Mouse (Mus musculus) E14TG2a.4 (cell line): ENCODE data around the gene Zfp780b.
A peak's percentile ranks its signal among the peaks of the same experiment; 100 is the strongest.
"Not testable (repeated sequence)": the region's sequence is repeated elsewhere in the genome, so short reads cannot be mapped to it uniquely, and the experiment has no call there.

ENCODE experiments used
- H3K27me3 ChIP-seq: 2 replicates; pipeline ENCODE4 v1.6.1; 2014; ENCODE audit warnings: low read length, control low read depth; ENCODE audit not compliant: insufficient read depth
- H3K36me3 ChIP-seq: 2 replicates; pipeline ENCODE4 v1.6.1; 2014; ENCODE audit warnings: low read length, control low read depth; ENCODE audit not compliant: insufficient read depth
- H3K4me1 ChIP-seq: replicated peaks from 2 replicates; pipeline ENCODE4 v1.6.1; 2014; ENCODE audit warnings: low read depth, low read length, control low read depth
- H3K4me3 ChIP-seq: replicated peaks from 2 replicates; pipeline ENCODE4 v1.5.1; 2014; ENCODE audit warnings: mild to moderate bottlenecking, low read length
- H3K9me3 ChIP-seq: 2 replicates; pipeline ENCODE4 v1.6.1; 2014; ENCODE audit warnings: low read length, control low read depth
- CTCF ChIP-seq: conservative IDR thresholded peaks from 2 replicates; pipeline ENCODE4 v1.5.1; 2014; ENCODE audit warnings: low read length
- NANOG ChIP-seq: IDR thresholded peaks from 2 replicates; pipeline ENCODE4 v1.6.1; 2014; ENCODE audit warnings: borderline replicate concordance, low read length, mixed read lengths
- POU5F1 ChIP-seq: IDR thresholded peaks from 2 replicates; pipeline ENCODE4 v1.6.1; 2014; ENCODE audit warnings: low read length, borderline replicate concordance

Zfp780b gene

DNA sequence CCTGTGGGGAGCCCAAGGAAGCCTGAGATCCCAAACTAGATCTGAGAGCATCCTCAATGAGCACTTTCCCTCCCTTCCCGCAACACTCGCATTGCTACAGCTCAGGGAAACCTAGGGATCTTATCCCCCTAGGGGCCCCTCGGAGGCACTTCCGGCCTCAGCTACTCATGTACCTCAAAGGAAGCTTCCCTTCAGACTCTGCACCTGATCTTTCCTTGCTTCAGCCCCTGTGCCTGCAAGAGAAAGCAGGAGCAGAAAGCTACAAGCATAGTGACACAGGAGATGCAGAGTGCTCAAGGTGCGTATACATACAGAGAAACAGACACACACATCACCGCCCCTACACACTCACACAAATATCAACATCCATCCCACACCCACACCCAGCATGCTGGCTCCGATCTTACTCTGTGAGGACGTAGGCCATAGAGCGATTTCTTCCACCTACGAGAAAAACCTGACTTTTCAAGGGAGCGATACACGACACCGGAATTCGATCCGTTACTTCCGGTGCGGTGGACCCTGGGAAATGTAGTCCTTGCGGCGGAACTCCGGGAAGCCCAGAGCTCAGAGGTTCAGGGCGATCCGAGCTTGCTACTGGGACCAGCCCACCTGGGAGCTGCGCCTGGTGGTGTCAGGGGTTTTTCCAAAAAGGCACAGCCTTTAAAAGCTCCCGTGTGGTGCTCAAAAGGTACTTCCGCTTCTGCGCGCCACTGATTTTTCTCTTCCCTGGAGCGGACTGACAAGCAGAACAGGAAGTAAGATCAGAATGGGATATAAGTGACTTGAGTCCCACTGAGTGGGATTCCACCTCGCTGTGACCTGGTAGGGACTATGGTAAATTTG, at the start of gene Zfp780b:
Gene Zfp780b (minus strand): TSS at position 489 of the 846 bp plus-strand sequence.
- Histone ChIP-seq H3K27me3 (no peaks in the 10 kb centered on the region), H3K4me3 (peak within 1 kb of the TSS; percentile 97), H3K36me3 (peaks cover 11% of the 10 kb centered on the region), H3K9me3 (no peaks in the 10 kb centered on the region), H3K4me1 (peaks cover 27% of the 10 kb centered on the region)
- TF ChIP-seq CTCF (no peak), POU5F1 (no peak), NANOG (no peak)

DNA sequence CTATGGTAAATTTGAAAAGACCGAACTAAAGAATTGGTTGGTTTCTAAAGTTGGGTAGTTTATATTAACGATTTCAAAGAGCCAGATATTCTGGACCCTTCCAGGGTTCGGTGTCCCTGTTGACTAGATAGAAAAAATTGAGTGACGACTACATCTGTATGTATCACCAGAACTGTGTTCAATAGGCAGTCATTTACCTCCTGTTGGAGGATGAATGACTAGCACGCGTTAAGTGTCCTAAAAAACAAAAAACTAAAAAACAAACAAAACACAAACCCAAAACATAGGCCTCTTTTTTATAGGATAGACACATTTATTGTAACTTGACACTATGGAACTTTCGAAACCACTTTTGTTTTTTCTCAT, 35.5 kb upstream of the Zfp780b start:
- H3K4me3 ChIP-seq = peak overlapping the region; percentile 92
- no peak for TF ChIP-seq CTCF
- TF ChIP-seq NANOG = no peak
- TF ChIP-seq POU5F1 = no peak
- peaks cover 22% of the 10 kb centered on the region for H3K36me3 ChIP-seq
- no peaks in the 10 kb centered on the region for H3K27me3 ChIP-seq
- H3K4me1 ChIP-seq = peaks cover 33% of the 10 kb centered on the region
- no peaks in the 10 kb centered on the region for H3K9me3 ChIP-seq

DNA sequence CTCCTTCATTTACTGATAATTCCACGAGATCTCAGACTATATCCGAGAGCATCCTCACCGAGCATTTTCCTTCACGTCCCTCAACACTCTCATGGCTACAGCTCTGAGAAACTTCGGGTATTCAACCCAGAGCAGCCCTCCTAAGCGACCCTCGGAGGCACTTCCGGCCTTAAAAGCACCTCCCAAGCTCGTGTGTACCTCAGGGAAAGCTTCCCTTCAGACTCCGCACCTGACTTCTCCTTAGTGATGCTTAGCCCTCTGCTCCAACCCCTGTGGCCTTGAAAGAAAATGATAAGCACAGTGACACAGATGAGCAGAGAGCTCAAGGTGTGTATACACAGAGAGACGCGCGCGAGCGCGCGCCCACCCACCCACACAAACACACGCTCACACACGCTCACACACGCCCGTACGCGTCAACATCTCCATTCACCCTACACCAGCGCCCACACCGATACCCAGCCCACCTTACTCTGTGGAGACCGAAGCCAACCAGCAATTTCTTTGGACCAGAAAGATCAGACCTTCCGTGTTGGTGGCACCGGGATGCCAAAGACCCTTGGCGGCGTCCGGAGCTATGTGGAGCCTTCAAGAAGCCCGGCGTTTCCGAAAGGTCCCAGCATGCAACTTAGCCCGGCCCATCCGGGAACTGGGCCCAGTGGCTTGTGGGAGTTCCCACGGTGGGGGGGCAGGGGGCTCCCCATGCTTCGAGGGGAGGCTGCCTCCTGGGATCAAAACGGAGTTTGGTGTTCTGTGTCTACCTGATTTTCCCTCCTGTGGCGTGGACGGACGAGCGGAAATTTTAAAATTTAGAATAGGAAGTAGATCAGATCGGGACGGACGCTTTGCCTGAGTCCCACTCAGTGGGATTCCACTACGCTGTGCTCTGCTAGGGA, 34.8 kb upstream of the Zfp780b start, which contains the start of gene Zfp850:
Gene Zfp850 (minus strand): TSS at position 567 of the 896 bp plus-strand sequence.
- TF ChIP-seq CTCF (no peak), POU5F1 (no peak), NANOG (no peak)
- Histone ChIP-seq H3K9me3 (no peaks in the 10 kb centered on the region), H3K4me1 (peaks cover 39% of the 10 kb centered on the region), H3K36me3 (peaks cover 28% of the 10 kb centered on the region), H3K27me3 (no peaks in the 10 kb centered on the region), H3K4me3 (peak within 1 kb of the TSS; percentile 92)

DNA sequence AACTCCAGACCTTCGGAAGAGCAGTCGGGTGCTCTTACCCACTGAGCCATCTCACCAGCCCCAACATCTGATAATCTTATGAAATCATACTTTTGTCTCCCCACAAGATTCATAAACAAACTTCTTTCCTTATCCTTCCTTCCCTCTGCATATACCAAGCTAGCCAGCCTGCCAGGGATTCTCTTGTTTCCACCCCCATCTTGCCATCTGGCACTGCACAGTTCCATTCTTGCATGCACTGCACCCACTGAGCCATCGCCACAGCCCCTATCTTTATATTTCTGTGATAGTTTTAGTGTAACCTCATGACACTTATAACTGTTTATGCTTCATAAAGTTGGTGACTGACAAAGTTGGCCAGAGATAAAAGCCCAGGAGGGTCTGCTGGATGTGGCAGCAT, 31.3 kb upstream of the Zfp780b start:
- no peak overlapping the region for H3K4me3 ChIP-seq
- no peak for TF ChIP-seq CTCF
- no peak for TF ChIP-seq POU5F1
- TF ChIP-seq NANOG = no peak
- no peaks in the 10 kb centered on the region for H3K9me3 ChIP-seq
- peaks cover 64% of the 10 kb centered on the region for H3K36me3 ChIP-seq
- peaks cover 52% of the 10 kb centered on the region for H3K4me1 ChIP-seq
- no peaks in the 10 kb centered on the region for H3K27me3 ChIP-seq

DNA sequence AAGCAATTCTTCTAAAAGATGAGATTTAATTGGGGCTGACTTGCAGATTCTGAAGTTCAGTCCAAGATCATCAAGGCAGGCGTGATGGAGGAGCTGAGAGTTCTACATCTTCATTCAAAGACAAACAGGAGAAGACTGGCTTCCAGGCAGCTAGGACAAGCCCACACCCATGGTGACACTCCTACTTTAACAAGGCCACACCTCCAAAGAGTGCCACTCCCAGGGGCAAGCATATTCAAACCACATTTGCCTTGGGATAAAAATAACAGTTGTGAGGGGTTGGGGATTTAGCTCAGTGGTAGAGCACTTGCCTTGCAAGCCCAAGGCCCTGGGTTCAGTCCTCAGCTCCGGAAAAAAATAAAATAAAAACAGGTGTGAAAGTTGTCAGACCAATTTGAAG, 3.2 kb upstream of the Zfp780b start:
- peaks cover 27% of the 10 kb centered on the region for H3K4me1 ChIP-seq
- peaks cover 14% of the 10 kb centered on the region for H3K36me3 ChIP-seq
- no peak overlapping the region for H3K4me3 ChIP-seq
- H3K9me3 ChIP-seq = peaks cover 8% of the 10 kb centered on the region
- H3K27me3 ChIP-seq = no peaks in the 10 kb centered on the region
- TF ChIP-seq CTCF (no peak), NANOG (no peak), POU5F1 (no peak)

DNA sequence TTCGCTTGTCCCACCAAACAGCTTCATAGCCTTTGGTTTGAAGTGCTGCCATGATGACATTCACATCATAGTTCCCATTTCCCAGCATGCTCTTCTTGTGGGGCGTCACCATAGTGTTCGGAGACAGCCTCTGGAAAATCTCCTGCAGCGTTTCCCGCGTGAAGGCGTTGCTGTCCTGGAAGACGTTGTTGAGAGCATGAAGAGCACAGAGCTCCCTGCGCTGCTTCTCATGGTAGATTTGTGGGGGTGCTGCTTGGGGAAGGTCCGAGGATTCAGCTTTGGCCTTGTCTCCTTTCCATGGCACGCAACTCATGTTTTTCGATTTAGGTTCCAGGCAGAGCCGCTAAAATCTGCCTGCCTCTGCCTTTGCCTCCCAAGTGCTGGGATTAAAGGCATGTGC, 29.5 kb downstream of the Zfp780b start:
- not testable (repeated sequence) for H3K27me3 ChIP-seq, H3K36me3 ChIP-seq, H3K9me3 ChIP-seq, H3K4me3 ChIP-seq, H3K4me1 ChIP-seq

DNA sequence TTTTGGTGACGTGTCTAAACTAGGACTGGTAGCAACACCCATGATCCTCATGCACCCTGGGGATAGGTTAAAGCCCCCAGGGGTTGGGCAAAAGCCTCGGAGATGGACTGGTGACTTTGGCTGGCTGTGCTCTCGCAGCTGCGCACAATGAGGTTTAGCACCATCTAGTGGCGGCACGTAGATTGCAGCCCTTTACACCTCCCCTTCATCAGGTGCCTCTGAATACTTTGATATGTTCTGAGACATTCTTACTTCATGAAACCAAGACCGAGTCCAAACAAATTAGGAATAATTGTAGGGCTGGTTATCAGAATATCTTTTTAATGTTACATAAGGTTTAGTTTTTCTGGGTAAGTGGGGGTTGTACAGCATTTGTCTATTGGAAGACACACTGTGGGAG, 37.1 kb downstream of the Zfp780b start:
- H3K4me1 ChIP-seq, H3K9me3 ChIP-seq, H3K36me3 ChIP-seq, H3K4me3 ChIP-seq, H3K27me3 ChIP-seq: not testable (repeated sequence)

DNA sequence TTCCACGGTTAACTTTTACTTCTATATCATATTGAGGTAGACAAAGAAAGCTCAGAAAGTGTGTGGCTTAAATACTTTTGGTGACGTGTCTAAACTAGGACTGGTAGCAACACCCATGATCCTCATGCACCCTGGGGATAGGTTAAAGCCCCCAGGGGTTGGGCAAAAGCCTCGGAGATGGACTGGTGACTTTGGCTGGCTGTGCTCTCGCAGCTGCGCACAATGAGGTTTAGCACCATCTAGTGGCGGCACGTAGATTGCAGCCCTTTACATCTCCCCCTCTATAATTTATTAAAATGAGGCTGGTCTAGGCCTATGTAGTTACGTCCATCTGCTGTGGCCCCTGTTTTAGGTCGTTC, 45.2 kb downstream of the Zfp780b start:
- H3K4me3 ChIP-seq, H3K4me1 ChIP-seq, H3K9me3 ChIP-seq, H3K36me3 ChIP-seq, H3K27me3 ChIP-seq: not testable (repeated sequence)
